Comparison of ENCODE assay signal across 24 mouse cellular contexts in genomic region chr17:30406002-30406401, GRCm38 (mm10).
DNase-seq lines count a peak whose midpoint lies in the region; TF ChIP-seq lines count a peak whose summit lies in the region.
"Had no signal": no experiment of that assay in that cellular context is flagged by ENCODE, and none has a peak within 500 bp of the region (broad histone marks: within the 10 kb centered on the region; RNA-seq: fewer than 3 reads in every experiment).

No protein-coding gene starts in this region.

- no peaks in the 10 kb centered on the region; the same call in 1 of the 2 replicates for H3K4me1 ChIP-seq in heart, adult 2 months (ENCODE audit: control insufficient read depth, insufficient read depth, low read length)
- H3K4me1 ChIP-seq: embryonic facial prominence, embryonic 12.5 days; forebrain, embryonic 13.5 days; hindbrain, embryonic 12.5 days; neural tube, embryonic 12.5 days had no signal

- TF ChIP-seq EP300 in heart, adult 2 months (IDR thresholded peaks at IDR 0.05; ENCODE audit: insufficient read depth, low read depth, low read length), result no peak

- intact Hi-C loops in heart, adult 2 months (cut with DNase I), result no loop called here
- intact Hi-C loops in heart, postnatal 10 days (cut with DNase I), result no loop called here
- intact Hi-C loops in left cerebral cortex, postnatal 10 days (cut with DNase I), result no loop called here

- TF ChIP-seq POLR2A in heart, adult 2 months (IDR thresholded peaks at IDR 0.05; ENCODE audit: insufficient read depth, low read depth, low read length), result no peak
- no peak for TF ChIP-seq POLR2A in brain, embryonic 14.5 days (IDR thresholded peaks at IDR 0.05; ENCODE audit: borderline replicate concordance, extremely low read depth, insufficient read depth, insufficient read length, poor library complexity, severe bottlenecking)

- no peaks in the 10 kb centered on the region; the same call in 1 of the 2 replicates for H3K36me3 ChIP-seq in heart, adult 2 months (ENCODE audit: control insufficient read depth, insufficient read depth, low read length)
- H3K36me3 ChIP-seq: embryonic facial prominence, embryonic 12.5 days; hindbrain, embryonic 12.5 days; limb, embryonic 10.5 days; neural tube, embryonic 12.5 days had no signal

- no peak for DNase-seq in heart, adult 2 months
- DNase-seq in heart, postnatal 10 days, result no peak
- DNase-seq in layer of hippocampus, adult 2 months (ENCODE audit: low spot score in 2 of 2), result no peak
- no peak for DNase-seq in layer of hippocampus, postnatal 10 days (ENCODE audit: low spot score in 2 of 2)
- peak; percentile 28 for DNase-seq in 3T3-L1 (ENCODE audit: low read depth, low spot score)
- no peak for DNase-seq in brain, embryonic 14.5 days (ENCODE audit: low read depth)
- DNase-seq in left cerebral cortex, postnatal 10 days (ENCODE audit: extremely low spot score in 1 of 2, low spot score in 2 of 2), result no peak
- DNase-seq: adrenal gland, postnatal 10 days; cerebellum, adult 2 months; cerebellum, postnatal 25 days; gastrocnemius, postnatal 10 days; heart, postnatal 14 days; liver; lung, postnatal 36 days; midbrain, embryonic 14.5 days; right cerebral cortex, postnatal 14 days; thymus, postnatal 25 days had no signal

- TF ChIP-seq CTCF in heart, adult 2 months (IDR thresholded peaks at IDR 0.05), result peak; percentile 32
- peak; percentile 47 for TF ChIP-seq CTCF in layer of hippocampus, adult 2 months (conservative IDR thresholded peaks at IDR 0.05)
- TF ChIP-seq CTCF in brain, embryonic 14.5 days (IDR thresholded peaks at IDR 0.05; ENCODE audit: borderline replicate concordance, extremely low read depth, insufficient read depth, insufficient read length), result peak; percentile 25; the same call in 1 of the 2 replicates

- H3K27ac ChIP-seq in heart, adult 2 months, result no peak overlapping the region
- no peak overlapping the region for H3K27ac ChIP-seq in layer of hippocampus, adult 2 months
- H3K27ac ChIP-seq: embryonic facial prominence, embryonic 12.5 days; forebrain, embryonic 13.5 days; hindbrain, embryonic 12.5 days; limb, embryonic 10.5 days; neural tube, embryonic 12.5 days had no signal

- no peaks in the 10 kb centered on the region for H3K27me3 ChIP-seq in heart, adult 2 months (ENCODE audit: control insufficient read depth, insufficient read depth, low read length)
- H3K27me3 ChIP-seq: embryonic facial prominence, embryonic 12.5 days; forebrain, embryonic 13.5 days; hindbrain, embryonic 12.5 days; megakaryocyte, embryonic 14.5 days; neural tube, embryonic 12.5 days had no signal

- no peak overlapping the region for H3K4me3 ChIP-seq in heart, adult 2 months
- no peak overlapping the region for H3K4me3 ChIP-seq in layer of hippocampus, adult 2 months
- H3K4me3 ChIP-seq: embryonic facial prominence, embryonic 12.5 days; erythroblast, embryonic 14.5 days; forebrain, embryonic 13.5 days; hindbrain, embryonic 12.5 days; limb, embryonic 10.5 days; megakaryocyte, embryonic 14.5 days; neural tube, embryonic 12.5 days had no signal

- no peak overlapping the region for H3K9ac ChIP-seq in heart, adult 2 months (ENCODE audit: low read depth, low read length)
- H3K9ac ChIP-seq: embryonic facial prominence, embryonic 12.5 days; forebrain, embryonic 13.5 days; hindbrain, embryonic 12.5 days; neural tube, embryonic 12.5 days had no signal

- 92% methylated on average over 7 of the region's 7 CpGs for WGBS in heart, adult 2 months

- H3K79me2 ChIP-seq in heart, adult 2 months (replicated peaks; ENCODE audit: control insufficient read depth, insufficient read depth, low read length), result no peaks in the 10 kb centered on the region
